Mouse (Mus musculus): ENCODE results near the gene Fsip1. TPM values are rescaled to one million over a fixed set of nuclear protein-coding genes. Genes with fewer than 3 reads are reported as not detected.

Fsip1 gene
- polyA plus RNA-seq, 1 experiment from 2014 or later = 3.2 TPM

DNA sequence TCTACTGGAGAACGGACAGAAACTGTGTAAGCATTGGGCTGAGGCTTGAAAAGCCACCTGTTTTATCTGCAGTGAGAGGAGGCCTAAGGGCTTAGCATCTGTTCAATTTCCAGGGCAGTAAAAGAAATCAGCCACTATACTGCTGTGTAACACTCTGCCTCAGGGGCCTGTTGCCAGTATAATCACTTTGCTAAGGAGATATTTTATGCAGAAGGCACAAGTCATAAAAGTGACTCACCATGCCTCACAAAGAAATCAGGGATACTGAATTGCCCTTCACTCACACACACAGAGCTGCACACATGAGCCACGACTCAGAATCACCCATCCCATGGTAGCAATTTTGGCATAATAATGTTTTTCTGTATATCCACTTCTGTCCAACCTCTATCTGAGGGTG is 140.6 kb downstream of the Fsip1 start:
- Histone ChIP-seq H3K9me3 (ENCODE audit: control insufficient read depth, low read length) (no peaks in the 10 kb centered on the region), H3K4me2 (ENCODE audit: low read length) (no peak overlapping the region), H3K4me3 (replicated peaks; ENCODE audit: low read depth, low read length) (no peak overlapping the region), H3K4me1 (ENCODE audit: control insufficient read depth, insufficient read depth, low read length) (0 out of 2 replicates have a peak, but pooled peaks cover 3% of the 10 kb centered on the region), H3K36me3 (ENCODE audit: control insufficient read depth, insufficient read depth, low read length) (no peaks in the 10 kb centered on the region), H3K27ac (replicated peaks; ENCODE audit: low read depth, low read length) (no peak overlapping the region), H3K9ac (replicated peaks; ENCODE audit: low read length) (no peak overlapping the region), H3K27me3 (ENCODE audit: control insufficient read depth, insufficient read depth, low read length) (peaks cover 7% of the 10 kb centered on the region; the same call in 1 of the 2 replicates)
- WGBS = 49% methylated on average over 2 of the region's 2 CpGs
- DNase-seq = peak; percentile 34
- no peak for ATAC-seq (ENCODE audit: low FRiP score, low TSS enrichment)

DNA sequence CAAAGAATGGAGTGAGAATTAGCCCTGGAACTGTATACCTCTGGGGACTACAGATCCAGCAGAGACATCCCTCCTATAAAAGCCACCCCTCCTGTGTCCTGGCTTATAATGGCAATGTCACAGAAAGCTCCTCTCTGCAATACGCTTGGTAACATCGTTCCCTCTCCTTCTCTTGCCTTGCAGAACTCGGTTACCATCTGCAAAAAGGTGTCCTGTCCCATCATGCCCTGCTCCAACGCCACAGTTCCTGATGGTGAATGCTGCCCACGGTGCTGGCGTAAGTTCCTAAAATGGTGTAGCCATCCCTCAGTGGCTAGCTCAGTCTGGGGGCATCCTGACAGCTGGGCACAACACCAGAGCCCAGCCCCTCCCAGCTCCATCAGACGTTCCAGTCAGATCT is 141.1 kb downstream of the Fsip1 start:
- Histone ChIP-seq H3K27me3 (ENCODE audit: control insufficient read depth, insufficient read depth, low read length) (peaks cover 7% of the 10 kb centered on the region; the same call in 1 of the 2 replicates), H3K9me3 (ENCODE audit: control insufficient read depth, low read length) (no peaks in the 10 kb centered on the region), H3K9ac (replicated peaks; ENCODE audit: low read length) (no peak overlapping the region), H3K4me1 (ENCODE audit: control insufficient read depth, insufficient read depth, low read length) (peaks cover 5% of the 10 kb centered on the region; the same call in 1 of the 2 replicates), H3K4me3 (replicated peaks; ENCODE audit: low read depth, low read length) (no peak overlapping the region), H3K36me3 (ENCODE audit: control insufficient read depth, insufficient read depth, low read length) (no peaks in the 10 kb centered on the region), H3K4me2 (ENCODE audit: low read length) (no peak overlapping the region), H3K27ac (replicated peaks; ENCODE audit: low read depth, low read length) (no peak overlapping the region)
- DNase-seq (no peak), ATAC-seq (ENCODE audit: low FRiP score, low TSS enrichment) (no peak)
- 79% methylated on average over 7 of the region's 7 CpGs for WGBS

DNA sequence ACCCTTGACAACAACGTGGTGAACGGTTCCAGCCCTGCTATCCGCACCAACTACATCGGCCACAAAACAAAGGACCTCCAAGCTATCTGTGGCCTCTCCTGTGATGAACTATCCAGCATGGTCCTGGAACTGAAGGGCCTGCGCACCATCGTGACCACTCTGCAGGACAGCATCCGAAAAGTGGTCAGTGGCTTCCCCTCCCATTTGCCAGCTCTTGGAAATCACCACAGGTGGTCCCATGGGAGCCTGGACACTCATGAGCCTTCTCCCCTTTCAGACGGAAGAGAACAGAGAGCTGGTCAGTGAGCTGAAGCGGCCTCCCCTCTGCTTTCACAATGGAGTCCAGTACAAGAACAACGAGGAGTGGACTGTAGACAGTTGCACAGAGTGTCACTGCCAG is 142.1 kb downstream of the Fsip1 start:
- no peak for DNase-seq
- peaks cover 8% of the 10 kb centered on the region; the same call in 1 of the 2 replicates for H3K4me1 ChIP-seq (ENCODE audit: control insufficient read depth, insufficient read depth, low read length)
- H3K4me3 ChIP-seq (replicated peaks; ENCODE audit: low read depth, low read length) = no peak overlapping the region
- ATAC-seq (ENCODE audit: low FRiP score, low TSS enrichment) = no peak
- H3K4me2 ChIP-seq (ENCODE audit: low read length) = no peak overlapping the region
- H3K9me3 ChIP-seq (ENCODE audit: control insufficient read depth, low read length) = no peaks in the 10 kb centered on the region
- H3K27me3 ChIP-seq (ENCODE audit: control insufficient read depth, insufficient read depth, low read length) = peaks cover 7% of the 10 kb centered on the region; the same call in 1 of the 2 replicates
- no peak overlapping the region for H3K9ac ChIP-seq (replicated peaks; ENCODE audit: low read length)
- H3K27ac ChIP-seq (replicated peaks; ENCODE audit: low read depth, low read length) = no peak overlapping the region
- H3K36me3 ChIP-seq (ENCODE audit: control insufficient read depth, insufficient read depth, low read length) = no peaks in the 10 kb centered on the region
- 67% methylated on average over 10 of the region's 10 CpGs for WGBS

DNA sequence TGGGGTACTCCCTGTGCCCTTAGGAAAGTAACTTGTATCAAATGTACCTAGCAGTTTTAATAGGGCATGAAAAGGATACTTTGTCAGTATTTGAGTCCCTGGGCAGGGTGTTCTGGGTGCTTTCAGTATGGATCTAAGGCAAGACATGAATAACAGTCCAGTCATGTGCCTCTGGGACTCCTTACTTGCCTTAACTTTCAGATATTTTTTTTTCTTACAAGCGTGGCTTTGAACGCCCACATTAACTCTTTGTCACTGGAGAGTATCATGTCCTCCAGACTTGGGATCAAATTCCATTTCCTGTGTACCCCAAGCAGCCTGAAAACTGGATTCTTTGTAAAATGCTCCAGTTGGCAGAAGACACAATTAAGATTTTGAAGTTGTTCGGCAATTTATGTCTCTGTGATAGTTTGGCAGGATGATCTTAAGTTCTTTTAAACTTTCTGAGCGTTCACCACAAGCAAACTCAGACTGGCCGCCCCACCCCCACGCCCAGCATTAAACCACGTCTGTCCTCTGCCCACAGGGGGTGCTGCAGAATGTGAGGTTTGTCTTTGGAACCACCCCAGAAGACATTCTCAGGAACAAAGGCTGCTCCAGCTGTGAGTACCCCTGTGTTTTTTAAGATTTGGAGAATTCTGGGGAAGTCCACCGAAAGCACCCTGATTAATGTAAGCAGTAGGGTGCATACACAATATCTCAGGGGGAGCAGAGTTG is 142.8 kb downstream of the Fsip1 start:
- no peaks in the 10 kb centered on the region for H3K9me3 ChIP-seq (ENCODE audit: control insufficient read depth, low read length)

DNA sequence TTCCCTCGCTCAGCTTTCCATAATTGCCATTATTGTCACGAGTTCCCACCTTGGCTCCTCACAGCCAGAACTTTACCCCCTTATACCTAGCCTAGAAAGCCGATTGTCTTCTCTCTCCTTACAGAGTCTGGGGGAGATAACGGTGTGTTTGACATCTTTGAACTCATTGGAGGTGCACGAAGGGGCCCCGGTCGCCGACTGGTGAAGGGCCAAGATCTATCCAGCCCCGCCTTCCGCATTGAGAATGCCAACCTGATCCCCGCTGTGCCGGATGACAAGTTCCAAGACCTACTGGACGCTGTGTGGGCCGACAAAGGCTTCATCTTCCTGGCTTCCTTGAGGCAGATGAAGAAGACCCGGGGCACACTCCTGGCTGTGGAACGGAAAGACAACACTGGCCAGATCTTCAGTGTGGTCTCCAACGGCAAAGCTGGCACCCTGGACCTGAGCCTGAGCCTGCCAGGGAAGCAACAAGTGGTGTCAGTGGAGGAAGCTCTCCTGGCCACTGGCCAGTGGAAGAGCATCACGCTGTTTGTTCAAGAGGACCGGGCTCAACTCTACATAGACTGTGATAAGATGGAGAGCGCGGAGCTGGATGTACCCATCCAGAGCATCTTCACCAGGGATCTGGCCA is 143.8 kb downstream of the Fsip1 start:
- H3K4me1 ChIP-seq (ENCODE audit: control insufficient read depth, insufficient read depth, low read length) = peaks cover 8% of the 10 kb centered on the region; the same call in 1 of the 2 replicates
- H3K27me3 ChIP-seq (ENCODE audit: control insufficient read depth, insufficient read depth, low read length) = peaks cover 7% of the 10 kb centered on the region; the same call in 1 of the 2 replicates
- no peak overlapping the region for H3K27ac ChIP-seq (replicated peaks; ENCODE audit: low read depth, low read length)
- 53% methylated on average over 21 of the region's 21 CpGs for WGBS
- ATAC-seq (ENCODE audit: low FRiP score, low TSS enrichment) (no peak), DNase-seq (no peak)
- H3K36me3 ChIP-seq (ENCODE audit: control insufficient read depth, insufficient read depth, low read length) = no peaks in the 10 kb centered on the region
- H3K4me3 ChIP-seq (replicated peaks; ENCODE audit: low read depth, low read length) = peak overlapping the region; percentile 47; the same call in 1 of the 2 replicates
- H3K4me2 ChIP-seq (ENCODE audit: low read length) = peak overlapping the region; percentile 96
- H3K9me3 ChIP-seq (ENCODE audit: control insufficient read depth, low read length) = no peaks in the 10 kb centered on the region
- H3K9ac ChIP-seq (replicated peaks; ENCODE audit: low read length) = no peak overlapping the region

More for the DNA sequence above, 142.8 kb downstream of the Fsip1 start:
- no peak overlapping the region for H3K4me2 ChIP-seq (ENCODE audit: low read length)
- no peak overlapping the region for H3K4me3 ChIP-seq (replicated peaks; ENCODE audit: low read depth, low read length)
- peaks cover 7% of the 10 kb centered on the region; the same call in 1 of the 2 replicates for H3K27me3 ChIP-seq (ENCODE audit: control insufficient read depth, insufficient read depth, low read length)
- WGBS = 45% methylated on average over 8 of the region's 8 CpGs
- no peak overlapping the region for H3K27ac ChIP-seq (replicated peaks; ENCODE audit: low read depth, low read length)
- H3K4me1 ChIP-seq (ENCODE audit: control insufficient read depth, insufficient read depth, low read length) = peaks cover 8% of the 10 kb centered on the region; the same call in 1 of the 2 replicates
- no peak overlapping the region for H3K9ac ChIP-seq (replicated peaks; ENCODE audit: low read length)
- DNase-seq (no peak), ATAC-seq (ENCODE audit: low FRiP score, low TSS enrichment) (no peak)
- no peaks in the 10 kb centered on the region for H3K36me3 ChIP-seq (ENCODE audit: control insufficient read depth, insufficient read depth, low read length)

DNA sequence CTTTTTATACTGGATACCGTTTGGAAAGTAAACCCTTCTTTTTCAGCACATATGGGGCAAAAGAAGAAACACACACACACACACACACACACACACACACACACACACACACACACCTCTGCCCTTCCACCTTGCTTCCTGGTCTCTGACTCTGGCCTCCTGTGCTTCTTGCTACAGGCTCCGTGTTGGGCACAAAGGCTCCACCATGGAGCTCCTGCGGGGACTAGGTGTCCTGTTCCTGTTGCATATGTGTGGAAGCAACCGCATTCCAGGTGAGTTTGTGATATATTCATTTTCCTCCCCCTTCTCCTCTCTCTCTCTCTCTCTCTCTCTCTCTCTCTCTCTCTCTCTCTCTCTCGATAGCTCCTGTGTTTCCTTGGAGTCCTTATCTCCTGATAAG is 144.3 kb downstream of the Fsip1 start:
- H3K27me3 ChIP-seq (ENCODE audit: control insufficient read depth, insufficient read depth, low read length) = peaks cover 7% of the 10 kb centered on the region; the same call in 1 of the 2 replicates
- peak overlapping the region; percentile 47 for H3K4me3 ChIP-seq (replicated peaks; ENCODE audit: low read depth, low read length)
- H3K9me3 ChIP-seq (ENCODE audit: control insufficient read depth, low read length) = no peaks in the 10 kb centered on the region
- no peak for DNase-seq
- no peaks in the 10 kb centered on the region for H3K36me3 ChIP-seq (ENCODE audit: control insufficient read depth, insufficient read depth, low read length)
- WGBS = 24% methylated on average over 5 of the region's 5 CpGs
- H3K4me2 ChIP-seq (ENCODE audit: low read length) = peak overlapping the region; percentile 96
- H3K4me1 ChIP-seq (ENCODE audit: control insufficient read depth, insufficient read depth, low read length) = peaks cover 8% of the 10 kb centered on the region; the same call in 1 of the 2 replicates
- H3K9ac ChIP-seq (replicated peaks; ENCODE audit: low read length) = no peak overlapping the region
- no peak for ATAC-seq (ENCODE audit: low FRiP score, low TSS enrichment)
- H3K27ac ChIP-seq (replicated peaks; ENCODE audit: low read depth, low read length) = no peak overlapping the region

DNA sequence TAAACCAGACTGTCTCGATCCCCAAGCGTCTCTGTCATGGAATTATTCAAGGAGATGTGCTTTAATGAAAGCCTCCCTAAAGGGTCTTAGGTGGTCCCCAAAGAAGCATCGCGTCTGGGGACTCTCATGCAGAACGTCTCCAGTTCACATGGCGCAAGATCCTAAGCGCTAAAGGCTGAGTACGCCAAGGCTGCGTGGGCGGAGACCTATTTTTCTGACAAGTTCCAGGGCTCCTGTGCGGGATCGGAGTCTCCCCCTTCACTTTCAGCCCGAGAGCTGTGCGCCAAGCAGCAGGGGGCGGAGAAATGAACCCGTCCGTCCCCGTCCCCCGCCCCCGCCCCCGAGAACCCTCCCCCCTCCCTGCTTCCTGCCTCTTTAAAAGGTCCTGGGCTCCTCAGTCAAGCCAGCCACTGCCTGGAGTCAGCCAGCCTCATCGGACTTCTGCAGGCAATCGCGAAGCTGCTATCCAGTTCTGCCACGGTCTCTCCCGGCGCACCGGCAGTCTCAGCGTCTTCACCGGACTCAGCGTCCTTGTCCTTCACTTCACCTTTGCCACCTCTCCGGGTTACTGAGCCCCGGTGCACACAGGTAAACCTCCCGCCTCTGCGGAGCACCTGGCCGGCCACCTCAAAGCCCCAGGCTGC is 145.2 kb downstream of the Fsip1 start, which contains the start of gene Thbs1:
Thbs1 (plus strand) TSS at position 389 of the 644 bp plus-strand sequence.
- Histone ChIP-seq H3K4me2 (ENCODE audit: low read length) (peak within 1 kb of the TSS; percentile 96), H3K9ac (replicated peaks; ENCODE audit: low read length) (peak within 1 kb of the TSS; percentile 52), H3K27me3 (ENCODE audit: control insufficient read depth, insufficient read depth, low read length) (peaks cover 7% of the 10 kb centered on the region; the same call in 1 of the 2 replicates), H3K4me1 (ENCODE audit: control insufficient read depth, insufficient read depth, low read length) (peaks cover 8% of the 10 kb centered on the region; the same call in 1 of the 2 replicates), H3K4me3 (replicated peaks; ENCODE audit: low read depth, low read length) (peak within 1 kb of the TSS; percentile 47), H3K36me3 (ENCODE audit: control insufficient read depth, insufficient read depth, low read length) (no peaks in the 10 kb centered on the region), H3K9me3 (ENCODE audit: control insufficient read depth, low read length) (no peaks in the 10 kb centered on the region), H3K27ac (replicated peaks; ENCODE audit: low read depth, low read length) (no peak within 1 kb of the TSS)
- peak; percentile 69 for ATAC-seq (ENCODE audit: low FRiP score, low TSS enrichment)
- under 1% methylated on average over 34 of the region's 36 CpGs for WGBS
- peak; percentile 77 for DNase-seq

DNA sequence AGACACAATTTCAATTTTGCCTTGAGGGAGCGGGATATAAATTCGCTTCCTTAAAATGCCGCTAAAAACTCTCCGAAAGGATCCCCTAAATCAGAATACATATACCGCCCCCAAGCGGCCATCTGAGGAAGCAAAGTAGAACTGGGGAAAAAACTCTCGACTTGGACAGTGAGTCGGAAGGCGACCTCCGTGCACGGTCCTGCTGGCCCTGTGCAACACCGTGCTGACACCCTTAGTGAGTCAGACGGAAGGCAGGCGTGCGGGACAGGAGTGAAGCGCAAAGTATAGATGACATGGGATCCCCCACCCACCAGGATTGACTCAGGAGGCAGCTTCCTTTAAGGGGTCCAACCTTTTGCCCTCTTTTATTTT is 145.7 kb downstream of the Fsip1 start:
- Histone ChIP-seq H3K4me1 (ENCODE audit: control insufficient read depth, insufficient read depth, low read length) (peaks cover 8% of the 10 kb centered on the region; the same call in 1 of the 2 replicates), H3K4me3 (replicated peaks; ENCODE audit: low read depth, low read length) (peak overlapping the region; percentile 47), H3K27ac (replicated peaks; ENCODE audit: low read depth, low read length) (no peak overlapping the region), H3K9me3 (ENCODE audit: control insufficient read depth, low read length) (no peaks in the 10 kb centered on the region), H3K4me2 (ENCODE audit: low read length) (peak overlapping the region; percentile 96), H3K36me3 (ENCODE audit: control insufficient read depth, insufficient read depth, low read length) (no peaks in the 10 kb centered on the region), H3K9ac (replicated peaks; ENCODE audit: low read length) (peak overlapping the region; percentile 52), H3K27me3 (ENCODE audit: control insufficient read depth, insufficient read depth, low read length) (peaks cover 7% of the 10 kb centered on the region; the same call in 1 of the 2 replicates)
- ATAC-seq (ENCODE audit: low FRiP score, low TSS enrichment) = peak; percentile 75; the same call in 1 of the 2 replicates
- peak; percentile 93 for DNase-seq
- under 1% methylated on average over 16 of the region's 16 CpGs for WGBS
